Mouse (Mus musculus) erythroblast, embryonic 14.5 days (primary cell): ENCODE results near the gene Sycp1. TPM values are rescaled to one million over a fixed set of nuclear protein-coding genes. Genes with fewer than 3 reads are reported as not detected.

Experiments
- H3K27me3 ChIP-seq: 2 replicates; pipeline ENCODE4 v1.6.1; 2012; ENCODE audit warnings: inconsistent platforms; ENCODE audit not compliant: control insufficient read depth
- H3K36me3 ChIP-seq: 2 replicates; pipeline ENCODE4 v1.6.1; 2012; ENCODE audit warnings: mild to moderate bottlenecking, inconsistent platforms; ENCODE audit not compliant: control insufficient read depth
- H3K4me1 ChIP-seq: 2 replicates; pipeline ENCODE4 v1.6.1; 2012; ENCODE audit warnings: inconsistent platforms; ENCODE audit not compliant: control insufficient read depth
- H3K4me3 ChIP-seq: replicated peaks from 2 replicates; pipeline ENCODE3; 2012; ENCODE audit warnings: moderate library complexity, mild to moderate bottlenecking, inconsistent platforms
- H3K9me3 ChIP-seq: 2 replicates; pipeline ENCODE4 v1.6.1; 2012; ENCODE audit warnings: low read length, inconsistent platforms, mixed read lengths; ENCODE audit not compliant: control insufficient read depth
- GATA1 ChIP-seq: IDR thresholded peaks from 2 replicates; pipeline ENCODE4 v1.6.1; 2012; ENCODE audit warnings: low read length, inconsistent platforms, mixed read lengths
- TAL1 ChIP-seq: IDR thresholded peaks from 3 replicates; pipeline ENCODE4 v1.6.1; 2012; ENCODE audit warnings: low read length, inconsistent platforms, mixed read lengths
- polyA plus RNA-seq: library from polyadenylated mRNA; stranded (reverse); fragments of >175 nt; gene quantifications from 2 replicates; pipeline ENCODE4 v1.2.3, GENCODE M21; 2012

Gene Sycp1
- polyA plus RNA-seq, 1 experiment = not detected

GRCm38 (mm10) chr3:102782618-102783017 lies 153.3 kb downstream of the Sycp1 start, which contains the start of gene Tshb:
Tshb (minus strand) TSS chr3:102782718.
- Histone ChIP-seq H3K4me3 (no peak within 1 kb of the TSS), H3K4me1 (no peaks in the 10 kb centered on the region), H3K9me3 (no peaks in the 10 kb centered on the region), H3K36me3 (no peaks in the 10 kb centered on the region), H3K27me3 (no peaks in the 10 kb centered on the region)
- TF ChIP-seq GATA1 = no peak
- TF ChIP-seq TAL1 = no peak

GRCm38 (mm10) chr3:102773018-102773417 lies 162.9 kb downstream of the Sycp1 start:
- no peak overlapping the region for H3K4me3 ChIP-seq
- H3K4me1 ChIP-seq = no peaks in the 10 kb centered on the region
- H3K9me3 ChIP-seq = no peaks in the 10 kb centered on the region
- H3K27me3 ChIP-seq = no peaks in the 10 kb centered on the region
- H3K36me3 ChIP-seq = no peaks in the 10 kb centered on the region
- TF ChIP-seq GATA1 = no peak
- TF ChIP-seq TAL1 = no peak

Other genes starting within 250 kb of the Sycp1 start
- not detected in 2 replicates for gene Tspan2, start 201.6 kb downstream of the Sycp1 start, polyA plus RNA-seq
- gene Tshb, start 153.4 kb downstream of the Sycp1 start, polyA plus RNA-seq = not detected in 2 replicates
- gene Nr1h5, start 28.0 kb upstream of the Sycp1 start, polyA plus RNA-seq = not detected in 2 replicates
- 0.17 and 0.42 TPM in 2 replicates for gene Sike1, start 59.6 kb upstream of the Sycp1 start, polyA plus RNA-seq
- gene Csde1, start 84.3 kb upstream of the Sycp1 start, polyA plus RNA-seq = 1.4 and 2.0 TPM in 2 replicates
- 0.37 and 0.65 TPM in 2 replicates for gene Nras, start 122.2 kb upstream of the Sycp1 start, polyA plus RNA-seq
- not detected in 2 replicates for gene Ampd1, start 137.9 kb upstream of the Sycp1 start, polyA plus RNA-seq
- 0.34 and 0.39 TPM in 2 replicates for gene Dennd2c, start 166.5 kb upstream of the Sycp1 start, polyA plus RNA-seq
- 24.7 and 40.9 TPM in 2 replicates for gene Bcas2, start 235.6 kb upstream of the Sycp1 start, polyA plus RNA-seq